Mouse (Mus musculus): Measurements from ENCODE around the gene Rtl8b. TPM values are rescaled to one million over a fixed set of nuclear protein-coding genes. Genes with fewer than 3 reads are reported as not detected.
"Not testable (repeated sequence)": the region's sequence is repeated elsewhere in the genome, so short reads cannot be mapped to it uniquely, and the experiment has no call there.

Rtl8b gene
- total and polyA plus RNA-seq, 2 experiments from 2014 or later = 275 to 323 TPM

DNA sequence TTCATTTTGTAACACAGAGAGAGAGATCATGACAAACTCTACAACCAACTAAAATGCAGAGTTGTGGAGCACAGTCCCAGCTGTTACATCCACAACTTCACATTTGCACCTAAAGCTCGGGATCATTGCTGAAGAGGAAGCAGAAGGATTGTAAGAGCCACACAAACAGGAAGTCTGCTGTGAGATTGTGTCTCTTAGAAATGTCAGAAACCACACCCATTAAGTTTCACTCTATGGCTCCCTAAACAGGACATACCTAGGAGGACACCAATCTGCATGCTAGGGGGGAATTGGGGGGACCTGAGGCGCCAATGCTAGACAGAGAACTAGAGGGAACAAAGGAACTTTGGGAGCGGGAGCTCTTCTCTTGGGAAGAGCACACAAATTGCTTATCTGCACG is 17.3 kb downstream of the Rtl8b start:
- WGBS = 72% methylated on average over 4 of the region's 4 CpGs

DNA sequence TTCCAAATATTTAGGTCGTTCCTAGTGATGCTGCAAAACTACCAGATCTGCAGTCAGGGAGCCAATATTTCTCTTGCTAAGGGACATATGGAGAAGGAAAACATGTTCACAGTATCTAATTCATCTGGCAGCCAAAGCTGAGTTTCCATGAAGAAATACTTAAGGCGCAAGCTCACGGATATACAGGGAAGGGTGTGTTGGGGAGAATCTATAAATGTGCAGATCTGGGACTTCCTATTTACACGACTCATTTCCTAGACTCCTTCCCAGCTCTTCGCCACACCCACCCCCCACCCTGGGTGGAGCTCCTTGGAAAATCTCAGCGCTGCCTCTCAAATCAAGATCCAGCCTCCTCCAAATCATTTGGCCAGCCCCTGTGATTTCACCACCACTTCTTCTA is 24.3 kb downstream of the Rtl8b start:
- ATAC-seq (ENCODE audit: low FRiP score) (no peak), DNase-seq (ENCODE audit: low spot score) (no peak)
- TF ChIP-seq CTCF (IDR thresholded peaks at IDR 0.05) = no peak
- Histone ChIP-seq H3K4me2 (ENCODE audit: low read depth, low read length, poor library complexity, severe bottlenecking) (no peak overlapping the region), H3K27ac (ENCODE audit: low read depth, low read length) (no peak overlapping the region), H3K4me1 (ENCODE audit: insufficient read depth, low read length) (no peaks in the 10 kb centered on the region), H3K36me3 (ENCODE audit: insufficient read depth, low read length) (no peaks in the 10 kb centered on the region), H3K9ac (replicated peaks; ENCODE audit: low read length, poor library complexity, severe bottlenecking) (no peak overlapping the region), H3K4me3 (ENCODE audit: low read depth, low read length) (no peak overlapping the region), H3K9me3 (ENCODE audit: low read length) (no peaks in the 10 kb centered on the region), H3K27me3 (ENCODE audit: insufficient read depth, low read length) (no peaks in the 10 kb centered on the region)
- WGBS = 88% methylated on average over 6 of the region's 6 CpGs

More for the DNA sequence above, 17.3 kb downstream of the Rtl8b start:
- not testable (repeated sequence) for H3K4me1 ChIP-seq (ENCODE audit: insufficient read depth, low read length); DNase-seq (ENCODE audit: low spot score); H3K4me2 ChIP-seq (ENCODE audit: low read depth, low read length, poor library complexity, severe bottlenecking); H3K9me3 ChIP-seq (ENCODE audit: low read length); ATAC-seq (ENCODE audit: low FRiP score); H3K36me3 ChIP-seq (ENCODE audit: insufficient read depth, low read length); H3K4me3 ChIP-seq (ENCODE audit: low read depth, low read length); H3K9ac ChIP-seq (replicated peaks; ENCODE audit: low read length, poor library complexity, severe bottlenecking); H3K27me3 ChIP-seq (ENCODE audit: insufficient read depth, low read length); H3K27ac ChIP-seq (ENCODE audit: low read depth, low read length)

DNA sequence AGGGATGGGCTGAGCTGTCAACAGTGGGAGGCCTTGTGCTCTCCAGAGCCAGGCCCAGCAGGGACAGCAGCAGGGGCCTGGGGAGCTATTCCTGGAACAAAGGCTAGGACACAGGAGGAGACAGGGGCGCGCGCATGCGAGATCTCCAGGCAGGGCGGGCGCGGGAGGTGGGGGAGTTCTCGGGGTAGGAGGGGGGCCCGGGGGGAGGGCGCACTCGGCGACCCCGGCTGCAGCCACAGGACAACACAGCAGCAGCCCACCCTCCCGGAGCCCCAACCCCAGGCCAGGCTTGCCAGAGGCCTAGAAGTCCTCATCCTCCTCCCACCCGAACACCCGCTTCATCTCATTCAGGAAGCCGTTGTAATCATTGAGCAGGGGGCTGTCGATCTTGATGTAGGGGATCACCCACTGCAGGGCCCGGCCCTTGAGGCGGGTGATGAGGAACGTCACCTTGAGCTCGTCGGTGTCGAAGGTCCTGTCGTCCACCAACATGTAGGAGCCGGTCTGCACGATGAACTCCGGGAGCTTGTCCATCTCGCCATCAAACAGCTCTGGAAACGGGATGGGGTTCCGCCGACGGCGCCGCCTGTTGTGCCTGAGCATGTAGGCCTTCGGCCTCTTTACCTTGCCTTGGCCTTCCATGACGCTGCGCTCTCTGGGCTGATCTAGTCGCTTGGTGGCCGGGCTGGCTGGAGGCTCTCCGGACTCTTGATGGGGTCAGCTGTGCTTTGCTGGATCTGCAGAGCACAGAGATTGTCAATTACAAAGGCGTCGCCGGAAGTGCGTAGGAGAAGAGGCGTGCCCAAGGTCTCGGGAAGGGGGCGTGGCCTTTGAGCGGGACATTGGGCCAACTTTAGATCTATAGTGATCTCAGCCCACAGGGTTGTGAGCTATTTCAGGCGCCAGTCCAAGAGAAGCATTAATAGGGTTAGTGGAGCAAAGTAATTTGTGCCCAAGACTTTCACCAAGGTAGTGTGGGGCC is 26.9 kb downstream of the Rtl8b start, which contains the start of gene Rtl8a:
Gene Rtl8a (minus strand): TSS at position 703 of the 982 bp plus-strand sequence.
- H3K27ac ChIP-seq (ENCODE audit: low read depth, low read length) = peak within 1 kb of the TSS; percentile 32; the same call in 1 of the 2 replicates
- 25% methylated on average over 11 of the region's 50 CpGs for WGBS
- H3K36me3 ChIP-seq (ENCODE audit: insufficient read depth, low read length); H3K27me3 ChIP-seq (ENCODE audit: insufficient read depth, low read length); H3K4me1 ChIP-seq (ENCODE audit: insufficient read depth, low read length); H3K9me3 ChIP-seq (ENCODE audit: low read length): not testable (repeated sequence)
- H3K4me2 ChIP-seq (ENCODE audit: low read depth, low read length, poor library complexity, severe bottlenecking) = peak within 1 kb of the TSS; percentile 43
- ATAC-seq (ENCODE audit: low FRiP score) (peak; percentile 94), DNase-seq (ENCODE audit: low spot score) (peak; percentile 85)
- peak within 1 kb of the TSS; percentile 35 for H3K4me3 ChIP-seq (ENCODE audit: low read depth, low read length)
- 0 out of 2 replicates have a peak within 1 kb of the TSS, but pooled peaks have one; percentile 19 for H3K9ac ChIP-seq (replicated peaks; ENCODE audit: low read length, poor library complexity, severe bottlenecking)

DNA sequence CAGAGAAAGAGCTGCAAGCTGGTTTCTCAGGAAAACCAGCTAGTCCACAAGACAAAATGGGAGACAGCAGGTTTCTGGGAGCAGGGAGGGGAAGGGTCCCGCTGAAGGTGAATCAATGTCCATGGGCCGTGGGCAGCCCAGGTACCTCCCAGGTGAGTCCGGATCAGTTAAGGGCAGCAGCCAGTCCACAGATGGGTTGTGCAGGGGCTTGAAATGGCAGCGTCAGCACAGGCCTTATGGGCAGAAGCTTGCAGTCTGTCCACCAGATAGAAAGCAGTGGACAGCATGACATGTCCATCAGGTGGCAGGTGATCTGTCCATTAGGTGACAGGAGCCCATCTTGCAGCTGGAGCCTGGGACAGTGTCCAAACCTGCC is 27.6 kb downstream of the Rtl8b start:
- H3K4me2 ChIP-seq (ENCODE audit: low read depth, low read length, poor library complexity, severe bottlenecking); H3K4me1 ChIP-seq (ENCODE audit: insufficient read depth, low read length); DNase-seq (ENCODE audit: low spot score); H3K36me3 ChIP-seq (ENCODE audit: insufficient read depth, low read length); H3K9me3 ChIP-seq (ENCODE audit: low read length); H3K27ac ChIP-seq (ENCODE audit: low read depth, low read length); H3K27me3 ChIP-seq (ENCODE audit: insufficient read depth, low read length); H3K9ac ChIP-seq (replicated peaks; ENCODE audit: low read length, poor library complexity, severe bottlenecking): not testable (repeated sequence)
- H3K4me3 ChIP-seq (ENCODE audit: low read depth, low read length) = peak overlapping the region; percentile 21; the same call in 1 of the 2 replicates
- 50% methylated on average over 2 of the region's 4 CpGs for WGBS
- peak; percentile 24; the same call in 1 of the 2 replicates for ATAC-seq (ENCODE audit: low FRiP score)

DNA sequence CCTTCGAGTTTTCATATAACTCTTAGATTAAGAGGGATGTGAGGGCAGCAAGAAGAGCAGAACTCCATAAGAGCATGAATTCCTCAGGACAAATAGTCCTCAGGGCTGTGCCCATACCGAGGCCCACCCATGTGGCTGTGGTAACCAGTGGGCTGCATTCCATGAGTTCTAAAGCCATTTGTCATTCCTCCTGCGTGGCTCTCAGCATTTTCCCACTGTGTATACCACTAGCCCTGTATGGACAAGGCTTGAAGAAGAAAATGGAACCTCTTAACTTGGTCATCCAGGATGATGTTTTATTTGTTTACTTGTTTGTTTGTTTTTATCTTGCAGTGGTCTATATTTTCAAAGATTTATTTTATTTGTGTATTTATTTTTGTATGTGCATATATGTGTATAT is 32.1 kb downstream of the Rtl8b start:
- not testable (repeated sequence) for H3K4me2 ChIP-seq (ENCODE audit: low read depth, low read length, poor library complexity, severe bottlenecking); H3K4me3 ChIP-seq (ENCODE audit: low read depth, low read length); H3K9ac ChIP-seq (replicated peaks; ENCODE audit: low read length, poor library complexity, severe bottlenecking); ATAC-seq (ENCODE audit: low FRiP score); H3K36me3 ChIP-seq (ENCODE audit: insufficient read depth, low read length); H3K9me3 ChIP-seq (ENCODE audit: low read length); H3K27ac ChIP-seq (ENCODE audit: low read depth, low read length); DNase-seq (ENCODE audit: low spot score); H3K4me1 ChIP-seq (ENCODE audit: insufficient read depth, low read length); H3K27me3 ChIP-seq (ENCODE audit: insufficient read depth, low read length)
- WGBS = 53% methylated on average over 3 of the region's 3 CpGs

Other genes with a start within 250 kb of the Rtl8b start
- gene Etd, start 235.5 kb downstream of the Rtl8b start, total RNA-seq (2014; rRNA removed) = not detected in 2 replicates
- not detected in 2 replicates for gene Etd, start 235.5 kb downstream of the Rtl8b start, polyA plus RNA-seq (2015; fragmentation: Nextera tagmentation; extraction: Ambion mirVana)
- 83.2 and 132 TPM in 2 replicates for gene Rtl8c, start 62.4 kb downstream of the Rtl8b start, total RNA-seq (2014; rRNA removed)
- gene Rtl8c, start 62.4 kb downstream of the Rtl8b start, polyA plus RNA-seq (2015; fragmentation: Nextera tagmentation; extraction: Ambion mirVana) = 251 and 255 TPM in 2 replicates
- not detected in 2 replicates for gene Gm14597, start 61.4 kb downstream of the Rtl8b start, total RNA-seq (2014; rRNA removed)
- gene Gm14597, start 61.4 kb downstream of the Rtl8b start, polyA plus RNA-seq (2015; fragmentation: Nextera tagmentation; extraction: Ambion mirVana) = not detected in 2 replicates
- gene Rtl8a, start 26.7 kb downstream of the Rtl8b start, total RNA-seq (2014; rRNA removed) = 222 and 307 TPM in 2 replicates
- 313 and 323 TPM in 2 replicates for gene Rtl8a, start 26.7 kb downstream of the Rtl8b start, polyA plus RNA-seq (2015; fragmentation: Nextera tagmentation; extraction: Ambion mirVana)
- 0.38 TPM in 1 of 2 replicates, not detected in the other for gene 4930502E18Rik, start 54.4 kb upstream of the Rtl8b start, total RNA-seq (2014; rRNA removed)
- gene 4930502E18Rik, start 54.4 kb upstream of the Rtl8b start, polyA plus RNA-seq (2015; fragmentation: Nextera tagmentation; extraction: Ambion mirVana) = 0.45 and 0.49 TPM in 2 replicates
- not detected in 2 replicates for gene 1700013H16Rik, start 87.4 kb upstream of the Rtl8b start, total RNA-seq (2014; rRNA removed)
- gene 1700013H16Rik, start 87.4 kb upstream of the Rtl8b start, polyA plus RNA-seq (2015; fragmentation: Nextera tagmentation; extraction: Ambion mirVana) = not detected in 2 replicates
- gene Zfp36l3, start 106.0 kb upstream of the Rtl8b start, total RNA-seq (2014; rRNA removed) = not detected in 2 replicates
- not detected in 2 replicates for gene Zfp36l3, start 106.0 kb upstream of the Rtl8b start, polyA plus RNA-seq (2015; fragmentation: Nextera tagmentation; extraction: Ambion mirVana)
- 0.77 and 1.5 TPM in 2 replicates for gene Xlr, start 127.3 kb upstream of the Rtl8b start, total RNA-seq (2014; rRNA removed)
- 2.9 and 4.8 TPM in 2 replicates for gene Xlr, start 127.3 kb upstream of the Rtl8b start, polyA plus RNA-seq (2015; fragmentation: Nextera tagmentation; extraction: Ambion mirVana)